Mouse (Mus musculus) midbrain, embryonic 10.5 days (tissue): ENCODE measurements at regions not wholly inside any gene's neighbourhood (a gene's known extent, or its start where the extent isn't known, plus 50 kb on each side); places are given as distances from the start of the nearest gene placed in this dataset.

Source experiments
- DNase-seq: peaks from one replicate; pipeline ENCODE4 v3.0.0-alpha.2; 2017; ENCODE audit warnings: low spot score
- H3K27ac ChIP-seq: fragments of 300-500 bp; sonication (generic); replicated peaks from 2 replicates; pipeline ENCODE4 v1.5.1; 2016; ENCODE audit warnings: mild to moderate bottlenecking
- H3K27me3 ChIP-seq: fragments of 300-500 bp; sonication (generic); 2 replicates; pipeline ENCODE4 v1.6.1; 2016; ENCODE audit warnings: low read depth, mild to moderate bottlenecking; ENCODE audit not compliant: poor library complexity, severe bottlenecking
- H3K36me3 ChIP-seq: fragments of 300-500 bp; sonication (generic); 2 replicates; pipeline ENCODE4 v1.6.1; 2016; ENCODE audit warnings: mild to moderate bottlenecking, moderate library complexity
- H3K4me1 ChIP-seq: fragments of 300-500 bp; sonication (generic); 2 replicates; pipeline ENCODE4 v1.6.1; 2016
- H3K4me3 ChIP-seq: fragments of 300-500 bp; sonication (generic); 2 replicates; pipeline ENCODE4 v1.5.1; 2016; ENCODE audit warnings: mild to moderate bottlenecking, moderate library complexity
- H3K9me3 ChIP-seq: fragments of 300-500 bp; sonication (generic); replicated peaks from 2 replicates; pipeline ENCODE4 v1.6.1; 2016; ENCODE audit warnings: mild to moderate bottlenecking
- WGBS: fragments of 180-500 bp; shearing (Covaris S2); methylation state at CpG from one replicate; pipeline ENCODE4 v1.1.7; 2016; 5-methylcytosine and 5-hydroxymethylcytosine counted together

DNA sequence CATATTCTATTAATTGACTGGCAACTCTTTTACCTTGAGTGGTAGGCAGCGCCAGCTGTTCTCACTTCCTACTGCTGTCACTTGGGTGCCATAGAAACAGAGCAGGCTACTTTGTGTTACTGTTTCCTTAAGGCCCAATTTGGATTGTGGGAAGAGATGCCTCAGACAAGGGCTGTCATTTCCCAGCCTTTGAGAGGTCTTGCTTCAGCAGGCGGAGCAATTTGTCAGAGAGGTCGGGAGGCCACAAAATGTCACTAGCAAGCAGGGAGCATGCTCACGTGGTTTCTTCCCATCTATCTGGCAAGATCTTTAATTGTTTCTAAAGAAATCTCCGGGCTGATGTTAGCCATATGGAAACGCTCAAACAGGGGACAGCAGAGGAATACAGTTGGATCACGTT lies 99.3 kb upstream of the Plxnc1 start:
- Histone ChIP-seq H3K27me3 (no peaks in the 10 kb centered on the region), H3K36me3 (no peaks in the 10 kb centered on the region), H3K9me3 (no peaks in the 10 kb centered on the region), H3K27ac (no peak overlapping the region), H3K4me3 (no peak overlapping the region), H3K4me1 (peaks cover 4% of the 10 kb centered on the region; the same call in 1 of the 2 replicates)
- DNase-seq: no peak
- 69% methylated on average over 7 of the region's 7 CpGs for WGBS

DNA sequence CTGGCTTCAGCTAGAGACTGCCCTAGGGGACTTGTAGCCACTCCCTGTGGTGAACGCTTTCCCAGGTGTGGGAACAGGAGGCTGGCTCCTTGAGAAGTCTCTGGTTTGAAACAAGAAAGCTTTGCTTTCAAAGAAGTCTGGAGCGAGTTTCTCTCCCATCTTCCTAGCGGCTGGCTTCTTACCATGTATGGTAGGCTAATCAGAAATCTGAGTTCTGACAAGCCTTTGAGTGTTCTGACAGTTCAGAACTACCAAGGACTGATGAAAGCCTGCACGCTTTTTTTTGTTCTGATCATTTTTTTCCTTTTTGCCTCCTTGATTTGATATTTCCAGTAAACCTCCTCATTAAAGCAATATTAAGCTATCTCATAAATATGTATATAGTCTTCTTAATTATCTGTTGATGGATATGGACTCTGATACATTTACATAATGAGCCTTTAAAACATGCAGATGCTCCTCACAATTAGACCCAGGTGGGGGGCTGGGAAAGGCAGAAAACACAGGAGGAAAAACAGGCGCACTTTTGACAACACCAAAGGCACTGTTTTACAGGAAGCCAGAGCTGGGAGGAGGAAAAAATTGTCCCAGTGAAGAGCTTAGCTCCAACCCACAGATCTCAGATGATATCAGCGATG lies 95.7 kb upstream of the Plxnc1 start:
- DNase-seq: no peak
- Histone ChIP-seq H3K27me3 (no peaks in the 10 kb centered on the region), H3K36me3 (no peaks in the 10 kb centered on the region), H3K9me3 (no peaks in the 10 kb centered on the region), H3K27ac (no peak overlapping the region), H3K4me1 (peaks cover 4% of the 10 kb centered on the region; the same call in 1 of the 2 replicates), H3K4me3 (no peak overlapping the region)
- WGBS: 78% methylated on average over 6 of the region's 6 CpGs

DNA sequence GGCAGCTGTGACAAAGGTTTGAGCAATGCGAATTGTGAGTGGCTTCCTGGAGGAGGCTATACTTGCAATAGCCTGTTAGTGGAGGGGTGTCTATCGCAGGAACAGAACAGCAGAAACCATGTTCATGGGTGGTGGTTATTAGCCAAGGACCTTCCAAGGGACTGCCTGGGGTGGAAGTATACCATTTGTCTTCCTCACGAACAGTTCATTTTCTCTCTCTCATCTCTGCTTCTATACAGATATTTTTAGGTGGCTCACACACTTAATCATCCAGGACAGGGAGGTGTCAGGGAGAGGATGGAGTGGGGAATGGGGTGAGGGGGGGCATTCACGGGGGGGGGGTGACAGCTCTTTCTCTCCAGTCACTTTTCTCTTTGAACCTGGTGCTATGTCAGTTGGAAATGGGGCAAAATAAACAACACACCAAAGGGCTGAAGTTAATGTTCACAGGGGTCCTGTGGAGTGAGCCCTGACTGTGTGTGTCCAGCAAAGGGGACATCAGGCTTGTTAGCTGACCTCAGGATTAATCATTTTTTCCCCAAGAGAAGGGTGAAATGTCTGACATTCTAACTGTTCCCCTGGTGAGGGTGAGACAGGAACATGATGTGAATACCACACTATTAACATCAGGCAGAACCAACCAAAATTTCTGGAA lies 91.5 kb upstream of the Plxnc1 start:
- H3K9me3 ChIP-seq: no peaks in the 10 kb centered on the region
- no peak overlapping the region for H3K27ac ChIP-seq
- no peak overlapping the region for H3K4me3 ChIP-seq
- DNase-seq: no peak
- no peaks in the 10 kb centered on the region for H3K36me3 ChIP-seq
- H3K27me3 ChIP-seq: no peaks in the 10 kb centered on the region
- 80% methylated on average over 4 of the region's 4 CpGs for WGBS
- no peaks in the 10 kb centered on the region for H3K4me1 ChIP-seq

DNA sequence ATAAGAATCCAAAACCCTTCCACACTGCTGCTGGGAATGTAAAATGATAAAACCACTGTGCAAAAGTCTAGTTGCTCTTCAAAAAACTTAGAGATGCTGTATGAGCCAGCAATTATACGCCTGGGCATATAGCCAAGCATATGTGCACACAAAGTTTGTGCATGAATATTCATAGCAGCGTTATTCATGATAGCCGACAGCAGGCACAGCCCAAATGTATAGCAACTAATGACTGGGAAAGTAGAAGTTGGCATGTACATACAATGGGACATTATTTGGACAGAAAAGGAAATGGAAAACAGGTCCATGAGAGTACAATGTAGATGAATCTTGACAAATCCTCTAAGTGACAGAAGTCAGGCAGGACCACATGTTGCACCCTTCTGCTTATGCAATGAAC lies 90.7 kb upstream of the Plxnc1 start:
- no peaks in the 10 kb centered on the region for H3K27me3 ChIP-seq
- no peaks in the 10 kb centered on the region for H3K4me1 ChIP-seq
- H3K9me3 ChIP-seq: no peaks in the 10 kb centered on the region
- no peaks in the 10 kb centered on the region for H3K36me3 ChIP-seq
- H3K4me3 ChIP-seq: no peak overlapping the region
- no peak for DNase-seq
- no peak overlapping the region for H3K27ac ChIP-seq
- WGBS: 89% methylated on average over 3 of the region's 3 CpGs

DNA sequence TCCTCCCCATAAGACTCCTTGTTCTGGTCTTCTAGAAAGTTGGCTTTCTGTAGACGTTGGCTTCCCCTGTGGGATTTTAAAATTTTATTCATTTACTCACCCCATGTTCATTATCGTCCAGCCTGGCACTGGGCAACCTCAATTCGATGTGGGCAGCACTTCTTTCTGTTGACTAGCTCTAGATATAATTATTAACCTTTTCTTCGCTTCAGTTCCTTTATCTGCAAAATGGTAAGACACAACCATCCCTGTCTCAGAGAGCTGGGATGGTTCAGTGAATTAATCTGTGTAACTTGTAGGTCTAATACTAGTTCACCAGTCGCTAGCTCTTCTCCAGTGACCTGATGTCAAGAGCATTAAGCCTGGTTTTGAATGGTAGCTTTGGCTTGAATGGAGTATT lies 89.9 kb upstream of the Plxnc1 start:
- 86% methylated on average over 5 of the region's 5 CpGs for WGBS
- no peaks in the 10 kb centered on the region for H3K9me3 ChIP-seq
- DNase-seq: no peak
- no peak overlapping the region for H3K27ac ChIP-seq
- no peaks in the 10 kb centered on the region for H3K4me1 ChIP-seq
- H3K4me3 ChIP-seq: no peak overlapping the region
- no peaks in the 10 kb centered on the region for H3K36me3 ChIP-seq
- H3K27me3 ChIP-seq: no peaks in the 10 kb centered on the region

DNA sequence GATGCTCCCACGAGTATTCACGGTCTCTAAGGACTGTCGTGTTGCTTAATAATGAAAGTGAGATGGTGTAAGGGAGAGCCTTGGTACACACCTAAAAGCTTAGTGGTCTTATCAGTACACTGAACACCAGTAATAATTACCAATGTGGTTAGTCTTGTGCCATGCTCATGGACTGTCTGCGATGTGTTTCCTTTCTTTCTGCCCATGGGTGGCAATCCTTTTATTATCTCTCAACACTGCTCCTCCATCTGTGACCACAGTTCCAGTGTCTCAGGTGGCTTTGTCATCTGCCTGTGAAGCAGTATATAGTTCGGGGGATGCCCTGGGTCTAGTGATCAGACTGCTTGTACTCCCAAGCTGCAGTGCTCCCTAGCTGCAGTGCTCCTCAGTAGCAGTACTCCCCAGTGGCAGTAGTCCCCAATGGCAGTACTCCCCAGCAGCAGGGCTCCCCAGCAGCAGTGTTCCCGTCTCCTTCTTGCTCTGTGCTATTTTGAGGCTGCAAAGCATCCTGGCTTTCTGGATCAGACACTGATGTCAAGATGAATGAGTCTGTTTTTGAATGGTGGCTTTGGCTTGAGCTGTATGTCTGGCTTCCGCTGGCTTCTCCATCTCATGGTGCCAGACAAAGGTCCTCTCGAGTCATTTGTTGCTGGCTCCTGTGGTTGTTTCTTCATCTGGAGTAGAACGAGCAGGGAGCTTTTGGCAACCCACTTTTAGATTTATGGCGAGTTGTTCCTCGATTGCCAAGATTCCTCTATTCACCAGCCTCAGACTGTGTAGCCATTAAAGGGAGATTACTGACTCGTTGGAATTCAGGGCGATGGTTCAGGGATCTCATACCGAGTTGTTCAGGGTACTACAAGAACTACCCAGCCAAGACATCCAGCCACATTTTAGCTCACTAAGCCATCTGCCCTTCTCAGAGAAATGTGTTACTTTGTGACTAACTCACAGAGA lies 88.4 kb upstream of the Plxnc1 start:
- no peaks in the 10 kb centered on the region for H3K4me1 ChIP-seq
- no peak for DNase-seq
- no peaks in the 10 kb centered on the region for H3K9me3 ChIP-seq
- no peak overlapping the region for H3K27ac ChIP-seq
- 86% methylated on average over 14 of the region's 14 CpGs for WGBS
- no peaks in the 10 kb centered on the region for H3K27me3 ChIP-seq
- H3K36me3 ChIP-seq: no peaks in the 10 kb centered on the region
- H3K4me3 ChIP-seq: no peak overlapping the region

DNA sequence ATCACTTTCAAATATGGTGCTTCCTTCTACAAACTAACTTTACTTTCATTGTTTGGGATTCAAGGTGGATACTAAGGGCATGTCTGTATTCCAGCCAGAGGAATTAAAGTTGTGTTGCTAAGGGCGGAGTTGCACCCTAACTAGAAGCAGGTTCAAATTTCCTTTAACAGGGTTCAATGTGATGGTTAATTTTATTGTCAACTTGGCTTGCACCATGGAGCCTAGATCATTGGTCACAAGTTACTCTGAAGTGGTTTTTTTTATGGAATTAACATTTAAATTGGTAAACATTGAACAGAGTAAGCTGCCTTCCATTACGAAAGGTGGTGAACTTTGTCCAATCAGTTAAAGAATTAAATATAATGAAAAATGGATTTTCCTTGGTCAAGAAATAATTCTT lies 86.7 kb upstream of the Plxnc1 start:
- Histone ChIP-seq H3K4me3 (no peak overlapping the region), H3K27me3 (no peaks in the 10 kb centered on the region), H3K4me1 (no peaks in the 10 kb centered on the region), H3K27ac (no peak overlapping the region), H3K36me3 (no peaks in the 10 kb centered on the region), H3K9me3 (no peaks in the 10 kb centered on the region)
- no peak for DNase-seq
- WGBS: 92% methylated on average over 2 of the region's 2 CpGs

DNA sequence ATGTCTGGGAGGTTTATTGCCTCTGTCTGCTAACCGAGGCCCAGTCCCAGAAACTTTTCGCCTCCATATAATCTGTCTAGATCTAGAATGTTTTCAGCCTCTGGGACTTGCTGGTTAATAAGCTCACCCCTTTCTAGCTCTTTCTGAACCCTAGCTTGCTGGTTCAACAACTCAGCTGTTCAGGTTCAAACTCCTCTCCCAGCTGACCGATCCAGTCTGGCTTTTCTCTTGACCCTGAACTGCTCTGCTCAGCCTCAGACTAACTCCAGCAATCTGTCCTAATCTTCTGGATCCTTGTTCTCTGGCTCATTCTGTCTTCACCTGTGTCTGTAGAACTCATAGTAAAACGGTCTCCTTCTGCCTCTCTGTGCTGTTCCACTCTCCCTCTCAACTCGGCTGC lies 86.2 kb upstream of the Plxnc1 start:
- H3K27me3 ChIP-seq: no peaks in the 10 kb centered on the region
- DNase-seq: no peak
- H3K9me3 ChIP-seq: no peaks in the 10 kb centered on the region
- H3K4me3 ChIP-seq: no peak overlapping the region
- H3K36me3 ChIP-seq: no peaks in the 10 kb centered on the region
- 90% methylated on average over 5 of the region's 5 CpGs for WGBS
- no peak overlapping the region for H3K27ac ChIP-seq
- H3K4me1 ChIP-seq: no peaks in the 10 kb centered on the region

DNA sequence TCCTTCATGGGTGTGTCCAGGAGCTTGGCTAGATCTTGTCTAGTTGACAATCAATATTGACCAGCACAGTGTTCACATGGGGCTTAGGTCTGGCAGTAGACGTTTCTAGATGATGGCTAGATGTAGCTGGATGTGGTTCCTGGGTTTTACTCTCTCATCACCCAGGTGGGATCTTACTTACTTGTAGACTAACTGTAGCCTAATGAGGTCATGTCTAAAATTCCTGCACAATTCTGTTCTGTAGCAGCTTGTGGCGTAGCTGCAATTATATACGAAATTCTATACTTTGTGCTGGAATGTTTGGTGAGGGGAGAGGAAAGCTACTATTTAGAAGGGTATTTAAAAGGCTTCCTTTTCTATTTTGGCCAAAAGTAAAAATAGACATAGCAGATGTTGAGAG lies 84.9 kb upstream of the Plxnc1 start:
- 78% methylated on average over 3 of the region's 3 CpGs for WGBS
- no peak for DNase-seq
- H3K27ac ChIP-seq: no peak overlapping the region
- no peaks in the 10 kb centered on the region for H3K27me3 ChIP-seq
- H3K4me1 ChIP-seq: no peaks in the 10 kb centered on the region
- H3K36me3 ChIP-seq: no peaks in the 10 kb centered on the region
- H3K9me3 ChIP-seq: no peaks in the 10 kb centered on the region
- H3K4me3 ChIP-seq: no peak overlapping the region

DNA sequence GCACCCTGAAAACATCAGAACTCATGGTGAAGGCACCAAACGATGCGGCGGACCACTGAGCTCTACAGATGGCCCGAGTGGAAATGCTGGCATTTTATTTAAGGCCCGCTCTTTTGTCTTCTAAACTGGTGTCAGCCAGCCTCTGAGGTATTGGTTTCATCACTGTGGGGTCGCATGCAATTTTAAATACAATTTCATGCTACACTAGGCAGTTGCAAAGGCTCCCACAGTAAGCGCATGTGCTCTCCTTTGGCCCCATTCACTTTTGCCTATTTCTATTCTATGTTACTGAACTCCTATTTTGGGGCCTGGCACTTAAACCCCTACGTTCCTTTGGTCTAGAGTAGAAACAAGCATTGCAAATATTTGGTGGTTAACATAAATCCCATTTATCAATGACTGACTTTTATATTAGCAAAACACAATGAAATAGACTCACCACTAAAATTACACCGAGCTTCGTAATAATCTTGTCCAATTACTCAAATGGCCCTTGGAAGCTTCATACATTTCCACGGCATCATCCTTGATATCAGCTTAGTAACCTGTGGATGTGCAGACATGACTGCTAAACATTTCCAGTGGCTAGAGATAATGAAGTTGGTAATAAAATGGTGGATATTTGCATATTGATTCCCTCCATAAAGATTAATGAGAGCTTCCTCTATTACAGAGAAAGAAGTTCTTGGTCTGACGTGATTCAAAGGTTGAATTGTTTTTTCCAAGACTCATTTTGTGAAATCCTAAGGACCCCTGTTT lies 81.1 kb upstream of the Plxnc1 start:
- H3K9me3 ChIP-seq: no peaks in the 10 kb centered on the region; the same call in 1 of the 2 replicates
- no peak for DNase-seq
- H3K4me3 ChIP-seq: no peak overlapping the region
- H3K27me3 ChIP-seq: no peaks in the 10 kb centered on the region
- no peak overlapping the region for H3K27ac ChIP-seq
- H3K4me1 ChIP-seq: no peaks in the 10 kb centered on the region
- 93% methylated on average over 12 of the region's 12 CpGs for WGBS
- H3K36me3 ChIP-seq: no peaks in the 10 kb centered on the region

DNA sequence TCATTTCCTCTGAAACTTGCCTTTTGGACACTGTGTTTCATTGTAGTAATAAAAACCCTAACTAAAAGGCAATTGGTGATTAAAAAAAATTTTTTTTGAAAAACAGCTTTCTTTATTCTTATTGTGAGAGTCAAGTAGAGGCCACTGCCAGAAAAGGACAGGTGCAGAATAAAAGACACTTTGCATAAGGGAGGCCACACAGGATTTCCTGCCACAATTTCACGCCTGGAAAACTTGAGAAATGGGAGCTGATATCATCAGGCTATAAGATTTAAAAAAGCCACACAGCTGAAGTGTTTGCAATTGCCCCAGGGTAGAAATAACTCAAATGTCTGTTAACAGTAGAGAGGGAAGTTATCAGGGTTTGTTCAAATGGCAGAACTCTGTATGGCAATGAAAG lies 76.6 kb upstream of the Plxnc1 start:
- Histone ChIP-seq H3K27me3 (no peaks in the 10 kb centered on the region), H3K36me3 (no peaks in the 10 kb centered on the region), H3K27ac (no peak overlapping the region), H3K4me1 (no peaks in the 10 kb centered on the region), H3K9me3 (no peaks in the 10 kb centered on the region; the same call in 1 of the 2 replicates), H3K4me3 (no peak overlapping the region)
- WGBS: 79% methylated on average over 1 of the region's 1 CpGs
- no peak for DNase-seq

DNA sequence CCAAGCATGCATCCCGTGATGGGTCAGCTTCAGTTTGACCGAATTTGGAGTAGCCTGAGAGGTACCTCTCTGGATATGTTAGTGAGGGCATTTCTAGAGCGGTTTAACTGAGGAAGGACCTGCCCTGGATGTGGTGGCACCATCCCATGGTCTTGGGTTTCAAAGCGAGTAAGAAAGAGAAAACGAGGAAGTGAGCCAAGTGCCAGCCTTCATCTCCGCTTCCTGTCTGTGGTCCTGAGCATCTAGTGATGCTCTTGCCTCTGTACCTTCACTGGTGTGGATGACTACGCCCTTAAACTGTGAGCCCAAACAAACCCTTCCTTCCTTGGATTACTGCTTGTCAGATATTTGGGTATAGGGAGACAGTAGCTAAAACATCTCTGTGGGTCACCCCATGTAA lies 72.3 kb upstream of the Plxnc1 start:
- Histone ChIP-seq H3K27me3 (no peaks in the 10 kb centered on the region), H3K9me3 (no peaks in the 10 kb centered on the region), H3K4me3 (no peak overlapping the region), H3K4me1 (no peaks in the 10 kb centered on the region), H3K36me3 (no peaks in the 10 kb centered on the region), H3K27ac (no peak overlapping the region)
- WGBS: 90% methylated on average over 7 of the region's 7 CpGs
- DNase-seq: no peak
